Mouse (Mus musculus): ENCODE measurements around the gene Esrrg. TPM values are rescaled to one million over a fixed set of nuclear protein-coding genes. Genes with fewer than 3 reads are reported as not detected.

The Esrrg gene
- polyA plus RNA-seq, 3 experiments from 2014 or later: not detected

DNA sequence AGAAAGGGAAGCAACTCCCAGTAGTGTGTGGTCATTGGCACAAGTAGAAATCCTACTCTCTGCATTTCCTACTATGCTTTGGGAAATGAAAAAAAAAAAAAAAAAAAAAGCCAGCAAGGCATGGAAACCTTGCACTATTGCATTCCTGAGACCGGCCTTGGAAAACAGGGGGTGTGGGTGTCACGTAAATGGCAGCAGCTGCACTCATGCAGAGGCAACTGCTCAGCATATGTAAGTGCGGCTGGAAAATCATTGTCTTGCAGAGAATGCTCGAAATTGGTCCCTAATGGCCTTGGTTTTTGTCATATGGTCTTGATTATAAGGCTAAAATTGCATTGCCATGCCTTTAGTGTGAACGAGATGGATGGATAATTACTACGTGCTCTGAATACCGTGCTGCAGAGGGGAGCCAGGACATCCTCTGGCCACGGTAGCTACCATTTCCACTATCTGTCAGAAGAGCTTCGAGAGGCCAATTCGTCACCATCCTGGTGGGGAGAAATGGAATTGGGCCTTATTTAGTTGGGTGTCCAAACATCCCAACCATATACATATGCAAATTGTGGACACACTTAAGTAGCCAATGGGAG lies 171.1 kb downstream of the Esrrg start:
- no peak for ATAC-seq

DNA sequence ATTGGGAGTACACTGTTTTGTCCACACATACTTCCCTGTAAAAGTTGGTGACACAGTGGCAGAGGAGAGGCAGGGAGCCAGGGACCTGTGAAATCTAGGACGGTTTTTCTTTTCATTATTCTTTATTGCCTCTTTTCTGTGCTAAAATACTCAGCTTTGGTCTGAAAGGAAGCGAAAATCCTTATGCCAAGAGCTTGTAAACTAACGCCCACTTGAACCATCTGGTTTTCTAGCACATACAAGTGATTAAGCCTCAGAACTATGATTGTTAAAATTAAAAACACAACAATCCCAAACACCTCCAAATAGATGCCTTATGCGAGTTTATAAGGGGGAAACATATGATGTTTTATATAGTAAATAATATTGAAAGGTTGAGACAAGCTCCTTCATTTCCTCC lies 176.6 kb downstream of the Esrrg start:
- ATAC-seq: no peak

DNA sequence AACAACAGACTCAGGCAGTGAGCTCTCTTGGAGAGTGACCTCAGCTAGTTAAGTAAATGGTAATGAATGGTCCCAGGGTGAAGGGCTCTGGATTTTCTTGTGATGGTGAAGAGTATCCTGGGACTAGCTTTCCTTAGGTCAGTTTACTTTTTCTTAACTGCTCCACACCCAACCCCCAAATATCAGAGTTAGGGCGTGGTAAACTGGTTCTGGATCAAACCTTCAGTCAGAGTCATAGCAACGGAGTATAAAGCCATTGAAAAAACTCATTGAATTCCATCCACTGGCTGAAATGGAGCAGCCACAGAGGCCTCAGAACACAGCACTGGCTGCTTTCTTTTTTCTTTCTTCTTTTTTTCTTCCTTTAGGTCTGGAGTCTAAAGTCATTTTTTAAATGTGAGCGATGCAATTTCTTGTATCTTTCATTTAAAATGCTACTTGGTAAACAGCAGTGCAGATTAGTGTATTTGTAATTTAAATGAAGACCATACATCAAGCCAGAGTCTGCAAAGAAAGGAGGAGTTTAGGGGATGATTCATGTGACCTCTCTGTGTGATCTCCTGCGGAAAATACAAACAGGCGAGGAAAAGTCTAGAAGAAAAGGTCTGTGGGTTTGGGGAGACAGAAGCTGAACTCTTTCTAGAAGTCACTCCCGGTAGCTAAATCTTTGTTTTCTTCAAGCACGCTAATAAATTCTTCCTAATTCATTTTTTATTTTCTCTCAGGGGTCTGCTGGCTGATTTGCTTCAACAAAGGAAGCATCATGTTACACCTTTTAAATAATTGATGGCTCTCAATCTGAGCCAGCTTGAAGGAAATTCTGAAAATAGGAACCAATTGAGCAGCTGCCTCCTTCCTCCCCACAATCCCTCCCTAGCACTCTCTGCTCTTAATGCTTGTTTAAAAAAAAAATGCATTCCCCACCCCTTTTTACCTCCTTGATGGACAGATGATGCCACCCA lies 178.7 kb downstream of the Esrrg start:
- no peak for ATAC-seq

DNA sequence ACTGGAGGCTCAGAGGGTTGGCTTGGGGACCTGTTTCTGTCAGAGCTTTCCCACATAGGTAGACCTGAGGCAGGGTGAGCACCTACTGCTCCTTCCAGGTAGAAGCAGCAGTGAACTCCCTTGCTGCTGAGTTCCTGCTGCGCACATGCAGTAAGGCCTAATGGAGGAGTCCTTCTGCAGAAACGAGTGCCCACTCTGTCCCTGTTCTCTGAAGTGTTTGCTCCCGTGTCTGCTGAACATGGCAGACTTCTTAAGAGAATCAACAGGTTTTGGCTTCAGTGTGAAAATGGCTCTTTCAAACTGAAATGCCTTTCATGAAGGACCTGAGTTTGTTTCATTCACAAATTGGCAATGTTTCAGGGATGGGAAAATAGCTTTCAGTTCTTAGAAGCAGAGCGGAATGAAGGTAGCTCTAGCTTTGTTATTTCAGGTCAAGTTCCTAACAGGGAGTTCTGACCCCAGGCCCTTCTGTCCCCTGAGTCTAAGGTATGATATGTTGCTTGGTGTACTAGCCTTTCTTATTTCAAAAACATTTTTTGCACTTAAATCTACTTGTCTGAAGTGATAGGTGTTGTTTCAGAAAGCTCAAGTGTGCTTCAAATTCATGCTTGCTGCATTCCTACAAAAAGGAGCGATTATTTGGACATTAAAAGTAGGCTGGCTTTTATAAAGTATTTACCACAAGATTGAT lies 185.8 kb downstream of the Esrrg start:
- no peak for ATAC-seq

DNA sequence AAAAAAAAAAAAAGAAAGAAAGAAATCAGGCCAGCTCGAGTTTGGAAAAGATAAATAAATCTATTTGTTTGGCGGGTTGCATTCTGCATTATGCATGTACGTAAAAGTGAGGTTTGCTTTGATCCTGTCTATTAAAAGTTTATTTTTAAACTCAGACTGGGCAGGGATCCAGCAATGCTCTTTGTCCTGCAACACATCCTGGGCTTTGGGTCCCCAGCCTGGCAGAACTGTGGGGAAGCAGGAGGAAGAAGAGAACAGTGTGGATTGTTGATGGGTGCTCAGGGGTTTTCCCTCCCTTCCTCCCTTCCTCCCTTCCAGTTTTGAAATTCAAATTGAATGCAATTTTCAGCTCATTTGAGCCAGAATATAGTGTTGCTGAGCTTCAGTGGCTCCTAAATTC lies 187.0 kb downstream of the Esrrg start:
- ATAC-seq: no peak

DNA sequence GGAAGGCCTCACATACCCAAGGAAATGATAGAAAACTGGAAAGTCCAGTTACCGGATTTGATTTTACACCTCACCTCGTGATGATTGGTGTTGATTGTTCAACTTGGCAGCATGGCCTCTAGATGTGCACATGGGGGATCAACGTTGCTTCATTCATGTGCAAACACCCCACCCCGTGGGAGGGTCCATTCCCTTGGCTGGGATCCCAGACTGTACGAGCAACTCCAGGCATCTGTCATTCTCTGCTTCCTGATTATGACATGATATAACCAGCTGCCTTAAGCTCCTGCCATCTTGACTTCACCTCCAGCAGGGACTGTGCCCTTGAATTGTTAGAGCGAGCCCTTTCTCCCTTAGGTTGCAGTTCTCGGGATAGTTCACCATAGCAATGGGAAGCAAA lies 190.7 kb downstream of the Esrrg start:
- no peak for ATAC-seq

DNA sequence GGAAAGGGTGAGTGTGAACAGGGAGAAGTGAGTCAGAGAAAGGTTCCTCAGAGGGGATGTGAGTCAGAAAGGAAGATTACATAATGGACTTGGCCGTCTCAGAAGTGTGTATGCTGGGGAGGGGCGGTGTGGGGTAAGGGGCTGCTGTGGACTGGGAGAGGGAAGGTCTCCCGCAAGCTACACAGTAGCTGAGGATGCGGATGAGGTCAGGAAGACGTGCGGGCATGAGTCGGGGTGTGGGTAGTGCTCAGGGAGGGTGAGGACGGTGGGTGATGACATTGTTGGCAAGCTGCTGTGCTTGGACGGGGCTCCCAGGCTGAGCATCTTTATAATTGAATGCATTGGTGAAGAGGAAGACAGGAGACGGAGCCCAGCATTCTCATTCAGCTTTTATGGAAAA lies 192.2 kb downstream of the Esrrg start:
- ATAC-seq: no peak

DNA sequence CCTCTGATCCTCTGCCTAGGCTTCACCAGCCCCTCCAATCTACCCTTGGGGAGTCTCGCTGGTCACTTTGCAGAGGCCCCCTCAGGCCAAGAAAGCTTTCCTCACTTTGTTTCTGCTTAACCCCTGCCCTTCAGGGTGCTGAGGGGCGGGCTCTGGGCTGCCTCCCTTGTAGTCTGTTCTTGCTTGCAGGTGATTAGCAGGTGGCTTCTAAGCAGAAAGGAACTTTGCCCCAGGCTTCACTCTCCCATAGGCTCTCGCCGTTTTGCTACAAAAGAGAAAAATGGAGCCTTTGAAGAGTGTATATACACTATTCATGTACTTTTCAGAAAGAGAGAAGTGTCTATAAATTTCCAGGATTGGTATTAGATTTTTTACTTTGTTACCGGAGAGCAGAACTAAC lies 195.0 kb downstream of the Esrrg start:
- no peak for ATAC-seq

DNA sequence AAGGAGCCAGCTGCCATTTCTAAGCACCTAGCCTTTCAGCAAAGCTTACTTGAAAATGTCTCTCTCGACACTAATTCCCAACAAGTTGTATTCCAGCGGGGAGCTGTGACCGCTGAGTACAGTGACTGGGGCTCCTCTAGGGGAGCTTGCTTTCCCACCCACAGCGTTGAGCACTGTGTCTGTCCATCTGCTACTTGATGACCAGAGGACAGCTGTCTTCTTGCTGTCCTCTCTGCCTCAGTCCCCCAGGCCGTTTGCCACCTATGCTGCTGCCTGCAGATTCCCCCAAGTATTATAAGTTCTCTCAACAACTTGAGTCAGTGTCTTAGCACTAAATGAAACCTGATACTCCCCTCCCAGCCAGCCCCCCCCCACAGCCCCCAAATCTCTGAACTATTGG lies 195.4 kb downstream of the Esrrg start:
- no peak for ATAC-seq

DNA sequence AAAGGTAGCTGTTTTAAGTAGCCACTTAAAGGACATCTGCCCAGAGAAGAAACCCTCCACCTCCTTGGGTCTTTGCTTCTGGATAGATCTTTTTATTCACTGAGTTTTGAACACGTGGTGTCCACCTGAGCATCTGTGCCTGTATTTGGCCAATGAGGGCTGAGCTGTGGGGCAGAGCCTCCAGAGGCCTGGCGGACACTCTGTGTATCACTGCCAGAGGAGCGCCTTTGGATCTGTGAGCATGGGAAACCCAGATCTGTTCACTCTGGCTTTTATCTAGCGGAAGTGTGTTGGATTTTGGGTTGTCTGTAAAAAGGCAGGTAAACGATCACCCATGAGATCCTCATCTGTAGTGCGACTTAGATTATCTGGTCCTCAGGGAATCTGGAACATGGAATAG lies 196.4 kb downstream of the Esrrg start:
- no peak for ATAC-seq

DNA sequence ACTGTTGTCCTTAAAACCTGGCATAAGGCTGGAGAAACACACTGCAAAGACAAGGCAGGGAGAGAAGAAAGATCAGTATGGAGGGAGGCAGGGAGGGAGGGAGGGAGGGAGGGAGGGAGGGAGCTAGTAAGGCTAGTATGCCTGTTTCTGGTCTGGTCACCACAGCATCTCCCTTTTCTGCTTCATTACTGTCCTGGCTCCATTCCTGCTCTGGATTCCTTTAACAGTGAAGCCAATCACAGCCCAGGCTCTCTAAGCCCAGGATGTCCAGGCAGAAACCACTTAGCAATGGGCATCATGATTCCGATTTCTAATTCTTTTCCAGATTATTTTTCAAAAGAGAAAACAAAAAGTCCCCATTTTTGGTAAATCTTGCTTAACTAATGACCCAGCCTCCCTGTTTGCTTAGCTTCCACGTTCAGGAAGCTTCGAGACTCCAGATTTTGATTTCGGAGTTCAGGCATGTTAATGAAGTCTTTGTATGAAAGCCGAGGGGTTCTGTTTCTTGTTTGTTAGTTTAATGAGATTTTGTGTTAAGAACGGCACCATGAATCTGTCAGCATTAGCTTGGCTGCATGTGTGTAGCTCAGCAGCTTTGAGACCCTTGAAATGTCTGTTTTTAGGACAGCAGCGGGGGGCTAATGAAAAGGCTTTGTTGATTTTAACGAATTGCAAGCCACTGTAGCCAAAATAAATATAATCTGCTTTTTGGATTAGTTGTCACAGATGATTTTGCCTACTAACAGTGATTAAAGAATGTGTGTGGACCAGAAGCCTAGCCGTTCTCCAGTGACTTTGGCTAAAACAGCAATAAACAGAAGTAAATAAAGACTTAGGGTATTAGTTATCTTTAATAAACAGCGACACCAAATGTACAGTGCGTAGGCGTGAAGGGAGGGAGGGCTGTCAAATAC lies 199.1 kb downstream of the Esrrg start:
- no peak for ATAC-seq

DNA sequence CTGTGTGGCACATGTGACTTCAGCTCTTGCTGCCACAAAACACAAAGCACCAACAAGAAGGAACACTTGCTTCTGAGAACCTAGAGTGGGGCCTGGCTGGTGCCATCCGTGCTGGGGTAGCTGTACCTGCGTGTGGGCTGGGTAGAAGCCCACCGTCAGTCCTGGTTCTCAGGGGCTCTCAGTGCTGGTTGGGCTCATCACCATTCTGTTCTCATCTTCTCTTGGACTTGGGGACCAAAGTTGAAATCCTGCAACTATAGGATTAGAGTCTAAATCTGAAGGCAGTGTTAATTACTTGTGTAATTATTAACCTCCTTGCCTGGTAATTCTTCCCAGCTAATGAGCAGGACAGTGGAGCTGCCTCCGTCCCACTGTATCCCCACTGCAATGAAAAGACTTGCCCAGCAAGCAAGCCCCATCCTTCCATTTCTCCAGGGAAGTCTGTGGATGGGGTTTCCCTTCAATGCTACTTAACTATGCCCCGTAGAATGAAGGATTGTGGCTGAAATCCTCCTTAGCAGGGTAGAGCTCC lies 199.9 kb downstream of the Esrrg start:
- no peak for ATAC-seq

DNA sequence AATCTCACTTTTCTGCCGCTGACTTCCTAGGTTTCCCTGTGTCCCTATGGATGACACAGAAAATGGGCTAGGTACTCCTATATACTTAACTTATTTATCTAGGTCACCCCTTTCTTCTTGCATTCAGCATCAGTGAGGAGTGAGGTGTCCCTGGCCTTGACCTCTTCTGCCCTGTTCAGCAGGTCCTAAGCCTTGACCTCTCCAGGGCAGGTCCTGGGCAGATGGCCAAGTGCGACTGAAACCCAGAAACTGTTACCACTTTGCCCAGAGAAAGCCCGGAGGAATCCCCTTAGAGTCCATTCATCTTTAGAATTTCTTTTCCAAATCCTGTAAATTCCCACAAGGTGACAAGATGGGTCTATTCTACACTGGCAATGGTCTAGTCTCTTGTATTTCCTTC lies 201.0 kb downstream of the Esrrg start:
- no peak for ATAC-seq

DNA sequence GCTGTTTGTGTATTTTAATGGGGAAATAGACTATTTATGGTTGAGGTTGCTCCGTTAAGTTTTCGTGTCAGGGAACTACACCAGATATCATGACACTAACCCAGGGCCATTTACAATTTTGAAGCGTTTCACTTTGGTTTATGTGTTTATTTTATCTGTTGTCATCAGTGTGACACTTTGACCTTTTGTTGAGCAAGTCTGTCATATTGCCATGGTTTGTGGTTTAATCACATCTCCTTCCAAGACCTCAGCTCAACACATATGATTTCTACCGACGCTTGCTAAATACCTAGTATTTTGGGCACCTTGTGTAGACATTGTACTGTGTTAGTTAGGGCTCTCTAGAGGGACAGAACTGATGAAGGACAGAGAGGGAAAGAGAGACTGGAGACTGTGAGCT lies 210.8 kb downstream of the Esrrg start:
- ATAC-seq: no peak

DNA sequence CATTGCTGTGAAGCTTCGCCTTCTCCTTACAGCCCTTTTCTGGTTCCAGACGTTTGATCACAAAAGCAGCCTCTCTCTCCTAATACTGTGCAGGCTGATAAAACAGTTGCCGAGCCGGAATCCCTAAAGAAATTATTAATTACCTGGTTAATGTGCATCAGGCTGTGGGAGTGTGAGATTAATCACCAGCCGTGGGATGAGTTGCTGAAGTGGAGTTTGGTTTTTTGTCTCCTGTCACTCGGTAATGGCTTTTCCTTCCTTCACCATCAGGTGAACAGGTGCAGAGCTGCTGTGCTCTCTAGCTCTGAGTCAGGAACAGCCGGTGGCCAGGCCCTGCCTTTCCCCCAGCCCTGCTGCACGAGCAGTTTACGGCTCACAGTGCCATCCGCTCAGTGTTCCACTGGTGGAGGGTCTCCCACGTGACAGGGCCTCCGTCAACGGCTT lies 212.8 kb downstream of the Esrrg start:
- no peak for ATAC-seq

DNA sequence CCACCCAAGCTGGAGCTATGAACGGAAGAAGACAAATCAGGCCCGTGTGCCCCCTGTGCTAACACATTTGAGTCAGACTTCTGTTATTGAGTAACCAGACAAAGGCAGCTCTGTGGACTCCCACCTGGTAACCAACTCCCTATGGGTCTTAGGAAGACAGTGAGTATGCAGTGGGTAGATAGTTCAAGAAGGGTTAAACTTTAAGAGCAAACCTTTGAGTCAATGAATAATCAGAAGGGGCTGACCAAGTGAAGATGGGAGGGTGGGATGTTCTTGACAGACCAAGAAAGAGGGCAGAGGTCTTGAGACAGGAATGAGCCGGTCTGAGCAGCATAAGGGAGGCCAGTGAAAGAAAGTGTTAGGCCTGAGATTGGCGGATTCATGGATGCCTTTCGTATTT lies 214.8 kb downstream of the Esrrg start:
- no peak for ATAC-seq

DNA sequence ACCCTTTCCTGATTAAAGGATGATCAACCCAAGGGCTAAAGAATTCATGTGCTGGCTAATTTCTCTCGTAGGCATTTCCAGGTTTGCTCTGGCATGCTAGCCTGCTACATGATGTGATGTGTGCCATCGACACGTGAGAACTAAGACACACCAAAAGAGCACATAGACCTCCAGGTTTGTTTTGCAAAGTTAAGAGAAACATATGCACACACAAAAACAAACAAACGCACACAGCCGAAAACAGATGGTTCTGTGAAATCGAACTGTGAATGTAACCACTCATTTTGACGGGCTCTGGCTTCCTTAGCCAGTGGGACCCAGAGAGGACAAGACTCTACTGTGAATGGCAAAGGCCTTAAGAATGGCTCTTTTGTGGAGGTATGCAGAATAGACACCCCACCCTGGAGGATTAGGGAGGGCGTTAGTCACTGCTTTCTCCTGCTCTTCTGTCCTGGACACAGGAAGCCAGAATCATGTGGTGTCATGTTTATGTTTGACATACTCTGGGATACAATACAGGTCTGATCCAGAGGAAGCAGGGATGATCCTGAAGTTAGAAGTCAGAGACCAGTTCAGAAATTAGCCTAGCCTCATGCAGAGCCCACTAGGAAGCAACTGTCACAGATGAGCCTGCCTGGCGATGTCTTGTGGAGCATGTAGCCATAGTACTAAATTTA lies 217.0 kb downstream of the Esrrg start:
- no peak for ATAC-seq

DNA sequence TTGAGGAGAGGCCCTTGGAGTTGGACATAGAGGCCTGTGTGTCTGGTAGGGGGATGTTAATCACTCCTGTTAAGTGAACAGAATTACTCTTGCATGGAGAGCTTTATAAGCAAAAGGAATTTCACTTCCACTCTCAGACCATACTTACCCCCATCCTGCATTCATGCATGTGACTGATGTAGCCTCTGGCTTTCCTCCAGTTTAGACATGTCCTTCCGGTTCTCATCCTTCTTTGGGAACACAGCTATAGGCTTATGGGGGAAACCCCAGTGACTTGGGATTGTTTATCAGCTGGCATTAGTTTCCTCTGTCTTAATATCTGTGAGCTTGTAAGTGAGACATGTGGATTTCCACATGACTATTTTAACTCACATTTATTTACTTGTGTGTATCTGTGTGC lies 217.5 kb downstream of the Esrrg start:
- no peak for ATAC-seq

DNA sequence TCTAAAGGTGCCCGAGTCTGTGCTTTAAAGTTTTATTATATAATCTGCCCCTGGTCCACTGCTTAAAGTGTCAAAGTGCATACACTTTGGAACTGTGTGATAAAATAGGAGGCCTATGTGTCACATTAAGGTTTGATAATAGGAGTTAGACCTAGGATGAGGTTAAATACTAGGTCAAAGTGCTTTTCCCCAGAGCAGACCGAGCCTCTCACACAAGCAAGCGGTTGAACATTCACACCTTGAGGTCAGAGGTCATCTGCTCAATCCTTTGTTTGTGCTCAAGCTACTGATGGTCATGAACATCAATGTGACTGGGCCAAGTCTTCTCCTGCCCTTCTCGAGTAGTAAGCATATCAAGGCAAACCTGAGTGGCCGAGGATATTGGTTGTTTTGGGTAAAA lies 218.3 kb downstream of the Esrrg start:
- no peak for ATAC-seq

DNA sequence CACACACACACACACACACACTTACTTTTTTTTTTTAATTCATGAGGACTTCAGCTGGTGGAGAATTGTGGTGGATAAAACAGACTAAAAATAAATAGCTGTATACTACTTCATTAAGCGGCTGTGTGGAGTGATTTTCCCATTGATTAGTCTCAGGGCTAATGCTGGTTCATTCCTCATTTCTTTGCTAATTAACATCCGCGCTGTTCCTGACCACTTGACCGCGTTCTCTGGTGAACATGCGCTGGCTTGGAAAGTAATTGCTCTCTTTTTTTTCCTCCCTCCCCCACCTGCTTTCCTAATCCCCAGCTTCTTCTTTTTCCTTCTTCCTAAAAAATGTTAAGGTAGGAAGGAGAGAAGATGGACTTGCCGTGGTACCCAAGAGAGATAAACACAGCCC lies 222.3 kb downstream of the Esrrg start:
- no peak for ATAC-seq

DNA sequence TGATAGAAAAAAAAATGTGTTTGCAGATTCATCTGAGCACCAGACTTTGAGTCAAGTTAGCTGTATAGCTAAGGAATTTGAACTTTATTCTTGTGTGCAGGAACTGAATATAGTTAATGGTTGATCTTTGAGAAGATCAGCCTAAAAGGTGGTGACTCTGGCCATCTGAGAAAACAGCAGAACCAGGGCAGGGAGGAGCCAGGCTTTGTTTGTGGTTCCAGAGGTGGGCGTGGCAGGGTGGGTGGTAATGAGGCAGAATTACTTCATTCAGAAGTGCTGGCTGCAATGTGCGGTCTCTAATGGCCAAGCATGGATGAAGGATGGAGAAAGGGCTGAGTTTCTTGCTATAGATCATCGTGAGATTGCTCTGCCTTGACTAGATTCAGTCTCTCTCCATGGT lies 224.3 kb downstream of the Esrrg start:
- ATAC-seq: no peak

DNA sequence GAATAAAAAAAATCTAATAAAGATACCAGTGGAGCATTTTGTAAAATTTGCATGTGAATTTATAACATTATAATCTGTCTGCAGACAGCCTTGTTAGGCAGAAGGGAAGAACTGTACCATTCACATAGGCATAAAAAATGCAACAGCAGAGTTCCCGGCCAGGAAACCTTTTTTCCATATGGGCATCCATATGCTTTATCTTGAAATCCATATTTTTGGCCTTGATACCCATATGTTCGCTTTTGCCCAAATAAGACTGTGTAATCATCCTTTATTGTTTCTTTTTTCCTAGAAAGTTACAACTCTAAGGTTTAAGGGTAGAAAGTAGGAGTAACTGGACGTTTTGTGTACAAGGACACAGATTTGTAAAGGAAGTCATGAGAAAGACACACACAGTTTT lies 226.0 kb downstream of the Esrrg start:
- ATAC-seq: no peak

All from inflammation-experienced regulatory T-cells, adult 6 months (primary cell).